In genomic region chr13:104517638-104518311, GRCm38 (mm10) we compare ENCODE assay signal across 8 mouse cellular contexts.
DNase-seq lines count a peak whose midpoint lies in the region; ATAC-seq and TF ChIP-seq lines count a peak whose summit lies in the region.

No protein-coding gene starts in this region.

- H3K4me3 ChIP-seq in lung, adult 2 months (replicated peaks; ENCODE audit: extremely low read depth, low read depth, low read length): peak overlapping the region; percentile 39
- peak overlapping the region; percentile 33 for H3K4me3 ChIP-seq in forebrain, embryonic 12.5 days (replicated peaks)
- 0 out of 2 replicates have a peak overlapping the region, but pooled peaks have one; percentile 9 for H3K4me3 ChIP-seq in limb, embryonic 11.5 days (ENCODE audit: low read depth, low read length)
- peak overlapping the region; percentile 39 for H3K4me3 ChIP-seq in olfactory bulb, adult 2 months (ENCODE audit: insufficient read depth, low read depth, low read length)

- no peaks in the 10 kb centered on the region for H3K36me3 ChIP-seq in forebrain, embryonic 12.5 days (replicated peaks)
- H3K36me3 ChIP-seq in limb, embryonic 11.5 days (ENCODE audit: control insufficient read depth, insufficient read depth, low read length): no peaks in the 10 kb centered on the region

- no peaks in the 10 kb centered on the region for H3K9me3 ChIP-seq in forebrain, embryonic 12.5 days
- H3K9me3 ChIP-seq in limb, embryonic 11.5 days (ENCODE audit: control insufficient read depth, low read length): no peaks in the 10 kb centered on the region

- H3K9ac ChIP-seq in forebrain, embryonic 12.5 days: peak overlapping the region; percentile 53
- H3K9ac ChIP-seq in limb, embryonic 11.5 days (ENCODE audit: low read length): peak overlapping the region; percentile 59

- TF ChIP-seq POLR2A in lung, adult 2 months (IDR thresholded peaks at IDR 0.05; ENCODE audit: borderline replicate concordance, extremely low read depth, low read depth, low read length): no peak
- TF ChIP-seq POLR2A in olfactory bulb, adult 2 months (IDR thresholded peaks at IDR 0.05; ENCODE audit: insufficient read depth, low read depth, low read length): no peak

- no peak for TF ChIP-seq CTCF in lung, adult 2 months (IDR thresholded peaks at IDR 0.05; ENCODE audit: insufficient read depth, low read length)
- no peak for TF ChIP-seq CTCF in olfactory bulb, adult 2 months (IDR thresholded peaks at IDR 0.05; ENCODE audit: insufficient read depth, low read depth, low read length)

- no peaks in the 10 kb centered on the region for H3K27me3 ChIP-seq in forebrain, embryonic 12.5 days
- H3K27me3 ChIP-seq in limb, embryonic 11.5 days (ENCODE audit: control insufficient read depth, insufficient read depth, low read length): no peaks in the 10 kb centered on the region

- no peak for DNase-seq in lung, adult 2 months
- DNase-seq in lung, postnatal 36 days: no peak
- no peak for DNase-seq in limb, embryonic 11.5 days (ENCODE audit: low spot score)
- no peak for DNase-seq in MN1 (ENCODE audit: low spot score)
- DNase-seq in frontal cortex, postnatal 36 days (ENCODE audit: low spot score in 2 of 2): no peak
- DNase-seq in thymus, postnatal 0 days (ENCODE audit: low spot score): no peak

- WGBS in lung, adult 2 months: 55% methylated on average over 15 of the region's 15 CpGs
- WGBS in forebrain, embryonic 12.5 days: 50% methylated on average over 15 of the region's 15 CpGs
- 36% methylated on average over 15 of the region's 15 CpGs for WGBS in limb, embryonic 11.5 days
- 46% methylated on average over 15 of the region's 15 CpGs for WGBS in olfactory bulb, adult 2 months

- peak overlapping the region; percentile 90 for H3K27ac ChIP-seq in forebrain, embryonic 12.5 days
- peak overlapping the region; percentile 90 for H3K27ac ChIP-seq in limb, embryonic 11.5 days (replicated peaks; ENCODE audit: low read depth, low read length)
- H3K27ac ChIP-seq in olfactory bulb, adult 2 months (ENCODE audit: insufficient read depth, low read depth, low read length): no peak overlapping the region

- no peaks in the 10 kb centered on the region; the same call in 1 of the 2 replicates for H3K4me1 ChIP-seq in lung, adult 2 months (ENCODE audit: control insufficient read depth, insufficient read depth, low read length)
- H3K4me1 ChIP-seq in forebrain, embryonic 12.5 days: peaks cover 18% of the 10 kb centered on the region
- H3K4me1 ChIP-seq in limb, embryonic 11.5 days (ENCODE audit: control insufficient read depth, insufficient read depth, low read length): peaks cover 4% of the 10 kb centered on the region; the same call in 1 of the 2 replicates
- H3K4me1 ChIP-seq in olfactory bulb, adult 2 months (ENCODE audit: control insufficient read depth, insufficient read depth, low read length): peaks cover 15% of the 10 kb centered on the region; the same call in 1 of the 2 replicates

- ATAC-seq in forebrain, embryonic 12.5 days (ENCODE audit: low FRiP score): no peak; the same call in 1 of the 2 replicates
- peak; percentile 69 for ATAC-seq in limb, embryonic 11.5 days (ENCODE audit: insufficient number of reproducible peaks, low FRiP score, low TSS enrichment, low read depth)

- H3K4me2 ChIP-seq in forebrain, embryonic 12.5 days: peak overlapping the region; percentile 55
- peak overlapping the region; percentile 53 for H3K4me2 ChIP-seq in limb, embryonic 11.5 days (ENCODE audit: low read depth, severe bottlenecking)
